Mouse (Mus musculus) lung, embryonic 16.5 days (tissue): ENCODE measurements around the gene Zfp677. TPM values are rescaled to one million over a fixed set of nuclear protein-coding genes. Genes with fewer than 3 reads are reported as not detected.

Experiments used
- polyA plus RNA-seq: library from polyadenylated mRNA; unstranded; fragments of >200 nt; fragmentation: Nextera tagmentation; extraction: Ambion mirVana; gene quantifications from 2 replicates; pipeline ENCODE4 v1.2.1, GENCODE M21; 2015

Gene Zfp677
- polyA plus RNA-seq, 1 experiment from 2014 or later, result 2.9 TPM

Other genes with a start within 250 kb of the Zfp677 start
- not detected in 2 replicates for gene Vmn1r234, start 157.7 kb upstream of the Zfp677 start, polyA plus RNA-seq
- not detected in 2 replicates for gene Vmn1r235, start 127.3 kb upstream of the Zfp677 start, polyA plus RNA-seq
- not detected in 2 replicates for gene Vmn1r236, start 100.8 kb upstream of the Zfp677 start, polyA plus RNA-seq
- not detected in 2 replicates for gene Vmn1r237, start 71.9 kb upstream of the Zfp677 start, polyA plus RNA-seq
- gene Zfp54, start 39.5 kb downstream of the Zfp677 start, polyA plus RNA-seq, result 6.9 and 8.8 TPM in 2 replicates
- 15.0 and 17.1 TPM in 2 replicates for gene Zfp51, start 66.6 kb downstream of the Zfp677 start, polyA plus RNA-seq
- gene Zfp53, start 105.2 kb downstream of the Zfp677 start, polyA plus RNA-seq, result 12.0 and 12.5 TPM in 2 replicates
- gene Zfp52, start 151.8 kb downstream of the Zfp677 start, polyA plus RNA-seq, result 4.7 and 5.5 TPM in 2 replicates
- gene Zfp948, start 183.3 kb downstream of the Zfp677 start, polyA plus RNA-seq, result 19.9 and 23.7 TPM in 2 replicates